Mouse (Mus musculus): ENCODE data around the gene Dglucy.
"Not testable (repeated sequence)": the region's sequence is repeated elsewhere in the genome, so short reads cannot be mapped to it uniquely, and the experiment has no call there.

Dglucy gene

DNA sequence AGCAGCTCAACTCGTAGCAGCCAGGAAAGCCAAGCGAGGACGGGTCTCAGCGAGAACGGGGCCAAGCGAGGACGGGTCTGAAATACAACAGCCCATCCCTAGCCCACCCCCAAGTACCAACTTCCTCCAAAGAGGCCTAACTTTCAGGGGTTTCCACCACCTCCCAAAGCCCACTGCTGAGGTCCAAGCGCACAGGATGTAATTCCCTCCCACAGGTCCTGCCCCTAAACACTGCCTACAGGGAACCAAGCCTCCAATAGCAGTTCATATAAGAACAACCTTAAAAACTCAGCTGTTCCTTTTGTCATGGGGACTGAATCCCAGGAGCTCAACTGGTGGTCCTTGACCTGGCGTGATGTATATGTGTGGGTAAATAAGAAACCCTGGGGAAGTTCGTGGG lies 1.6 kb downstream of the Dglucy start:
- DNase-seq (ENCODE audit: low spot score in 2 of 2): no peak

GRCm38 (mm10) chr12:100781428-100782120 lies 2.7 kb downstream of the Dglucy start:
- no peak for DNase-seq (ENCODE audit: low spot score in 2 of 2)

DNA sequence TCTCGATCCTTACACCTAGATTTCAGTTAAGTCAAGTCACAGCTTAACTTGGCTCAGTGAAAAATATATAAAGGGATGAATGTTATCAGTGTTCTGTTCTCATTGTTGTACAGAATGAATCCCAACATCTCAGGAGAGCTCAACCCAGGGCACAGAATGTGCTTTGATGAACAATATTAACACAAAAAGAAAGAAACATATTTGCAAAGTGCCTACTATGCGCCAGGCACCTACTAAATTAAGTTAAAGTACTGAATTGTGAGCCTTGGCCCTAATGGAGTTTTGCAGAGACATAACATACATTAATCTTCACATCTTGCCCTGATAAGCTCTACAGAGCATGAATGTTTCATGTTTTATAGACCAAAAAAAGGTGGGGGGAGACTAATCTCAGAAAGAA lies 5.3 kb downstream of the Dglucy start:
- no peak for DNase-seq (ENCODE audit: low spot score in 2 of 2)

GRCm38 (mm10) chr12:100785344-100785743 lies 6.5 kb downstream of the Dglucy start:
- DNase-seq (ENCODE audit: low spot score in 2 of 2): peak in 1 of 2 experiments; percentile 2

- DNase-seq (ENCODE audit: low spot score in 2 of 2): no peak
Measured at GRCm38 (mm10) chr12:100789981-100790550, 11.2 kb downstream of the Dglucy start.

GRCm38 (mm10) chr12:100791425-100791824 lies 12.6 kb downstream of the Dglucy start:
- no peak for DNase-seq (ENCODE audit: low spot score in 2 of 2)

DNA sequence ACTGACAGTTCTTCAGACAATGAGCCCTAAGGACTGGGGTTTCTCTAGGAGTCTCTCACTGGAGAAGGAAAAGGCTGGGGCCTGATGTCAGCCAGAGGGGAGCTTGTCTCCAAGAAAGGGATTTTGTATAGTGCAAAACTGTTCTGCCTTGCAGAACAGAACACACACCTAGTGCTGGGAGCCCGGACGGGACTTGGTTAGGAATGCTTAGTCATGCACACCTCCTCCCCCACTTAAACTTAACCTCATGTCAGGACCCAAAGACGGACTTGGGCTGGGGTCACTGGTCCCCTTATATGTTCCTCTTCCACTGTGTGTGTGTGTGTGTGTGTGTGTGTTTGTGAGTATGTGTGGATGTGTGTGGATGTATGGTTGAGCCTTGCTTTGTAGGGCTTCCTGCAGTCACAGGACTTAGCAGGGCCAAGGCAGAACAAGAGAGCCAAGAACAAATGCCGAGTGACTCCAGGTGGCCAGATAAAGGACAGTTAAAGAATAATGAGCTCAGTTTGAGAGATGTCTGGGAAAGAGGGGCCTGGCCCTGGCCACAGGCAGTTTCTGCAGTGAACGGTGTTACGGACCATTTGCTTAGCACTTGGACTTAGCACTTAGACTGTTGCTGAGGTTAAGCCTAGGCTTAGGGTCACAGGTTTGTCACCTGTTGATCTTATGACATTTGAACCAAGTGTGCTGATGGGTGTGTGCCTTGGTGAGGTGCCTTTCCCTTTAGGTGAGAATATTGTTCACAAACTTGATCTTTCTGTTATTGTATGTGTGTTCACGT lies 15.8 kb downstream of the Dglucy start:
- peak in 1 of 2 experiments; percentile 2 for DNase-seq (ENCODE audit: low spot score in 2 of 2)

- DNase-seq (ENCODE audit: low spot score in 2 of 2): peak in 1 of 2 experiments; percentile 0
Measured at GRCm38 (mm10) chr12:100795390-100796036, 16.7 kb downstream of the Dglucy start.

GRCm38 (mm10) chr12:100803391-100803790 lies 24.5 kb downstream of the Dglucy start:
- DNase-seq (ENCODE audit: low spot score in 2 of 2): not testable (repeated sequence)

GRCm38 (mm10) chr12:100807280-100807679 lies 28.4 kb downstream of the Dglucy start:
- no peak for DNase-seq (ENCODE audit: low spot score in 2 of 2)

DNA sequence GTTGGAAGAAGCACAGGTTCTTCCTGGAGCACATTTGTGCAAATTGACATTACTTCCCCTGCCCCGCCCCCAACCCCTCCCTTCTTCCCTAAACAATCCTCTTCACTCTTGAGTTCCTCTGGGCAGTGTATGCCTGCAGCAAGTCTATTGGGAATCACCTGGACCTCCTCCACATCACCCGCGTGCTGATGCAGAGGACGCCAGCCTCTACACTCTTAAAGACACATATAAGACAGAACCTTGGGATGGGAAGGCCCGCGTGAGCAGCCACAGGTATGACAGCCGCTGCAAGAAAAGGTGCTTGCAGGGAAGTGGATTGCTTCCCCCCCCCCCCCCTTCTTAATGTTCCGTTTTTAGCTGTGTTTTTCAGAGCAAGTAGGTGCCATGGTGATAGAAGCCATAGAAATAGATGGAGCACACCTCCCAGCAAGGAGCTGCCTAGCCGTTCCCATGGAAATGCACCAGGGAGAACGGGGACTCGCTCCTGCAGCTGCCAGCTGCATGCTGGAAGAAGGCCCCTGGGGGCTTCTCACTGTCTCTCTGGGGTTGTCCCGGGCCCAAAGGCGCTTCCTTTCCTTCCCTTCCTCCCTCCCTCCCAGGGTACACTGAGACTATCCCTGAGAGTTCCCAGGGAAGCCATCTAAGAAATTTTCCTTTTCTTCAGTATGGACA lies 29.9 kb downstream of the Dglucy start:
- DNase-seq (ENCODE audit: low spot score in 2 of 2): peak; percentile 46 to 58

- no peak for DNase-seq (ENCODE audit: low spot score in 2 of 2)
Measured at GRCm38 (mm10) chr12:100810542-100810941, 31.7 kb downstream of the Dglucy start.

DNA sequence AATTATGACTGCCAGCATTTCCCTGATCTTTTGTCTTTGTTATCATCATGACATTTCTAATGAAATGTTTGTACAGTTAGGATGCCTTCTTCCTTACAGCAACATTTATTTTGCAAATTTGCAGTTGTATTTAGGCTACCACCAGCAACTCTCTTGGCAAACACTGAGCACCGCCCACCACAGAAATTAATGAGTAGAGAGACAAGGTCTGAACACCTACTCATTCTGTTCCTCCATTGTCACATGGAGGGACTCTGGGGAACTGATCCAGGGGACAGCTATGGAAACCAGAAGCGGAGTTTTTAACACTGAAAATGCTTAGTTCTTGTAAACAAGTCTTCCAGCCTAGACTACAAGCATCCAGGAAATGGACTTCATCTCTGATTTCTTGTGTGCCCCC lies 35.0 kb downstream of the Dglucy start:
- no peak for DNase-seq (ENCODE audit: low spot score in 2 of 2)

- no peak for DNase-seq (ENCODE audit: low spot score in 2 of 2)
Measured at GRCm38 (mm10) chr12:100814671-100815070, 35.8 kb downstream of the Dglucy start.

- DNase-seq (ENCODE audit: low spot score in 2 of 2): no peak
Measured at GRCm38 (mm10) chr12:100816906-100817305, 38.0 kb downstream of the Dglucy start.

- no peak for DNase-seq (ENCODE audit: low spot score in 2 of 2)
Measured at GRCm38 (mm10) chr12:100819965-100820364, 41.1 kb downstream of the Dglucy start.

GRCm38 (mm10) chr12:100831021-100831420 lies 52.2 kb downstream of the Dglucy start:
- DNase-seq (ENCODE audit: low spot score in 2 of 2): no peak

DNA sequence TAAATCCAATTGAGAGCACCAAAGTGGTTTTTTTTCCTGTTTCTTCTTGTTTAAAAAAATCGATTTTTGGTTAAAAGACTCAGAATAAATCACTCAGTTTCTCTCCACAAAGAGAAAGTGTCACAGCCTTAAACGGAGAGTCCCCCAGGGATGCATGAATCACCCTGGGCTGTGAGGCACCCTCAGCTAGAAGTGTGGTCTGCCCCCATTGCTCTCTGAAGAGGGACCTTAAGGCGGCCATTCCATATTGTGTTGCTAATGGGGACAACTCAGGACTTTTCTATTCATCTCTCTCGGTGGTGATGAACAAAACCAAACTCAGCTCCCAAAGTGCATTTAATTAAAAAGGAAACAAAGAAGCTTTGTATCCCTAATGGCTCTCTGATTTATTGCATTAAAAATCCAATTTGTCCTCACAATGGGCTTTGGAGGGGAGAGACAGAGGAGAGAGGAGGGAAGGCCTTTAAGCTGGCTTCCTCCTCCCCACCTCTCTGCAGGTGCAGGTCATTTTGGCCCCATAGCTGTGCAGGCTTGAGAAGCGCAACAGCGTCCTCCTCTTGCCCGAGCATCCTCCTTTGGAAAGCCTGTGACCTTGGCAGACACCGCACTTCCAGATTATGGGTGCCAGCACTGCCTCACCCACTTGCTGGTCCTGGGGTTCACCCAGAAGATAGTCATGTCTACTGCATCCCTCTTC lies 52.9 kb downstream of the Dglucy start:
- no peak for DNase-seq (ENCODE audit: low spot score in 2 of 2)

DNA sequence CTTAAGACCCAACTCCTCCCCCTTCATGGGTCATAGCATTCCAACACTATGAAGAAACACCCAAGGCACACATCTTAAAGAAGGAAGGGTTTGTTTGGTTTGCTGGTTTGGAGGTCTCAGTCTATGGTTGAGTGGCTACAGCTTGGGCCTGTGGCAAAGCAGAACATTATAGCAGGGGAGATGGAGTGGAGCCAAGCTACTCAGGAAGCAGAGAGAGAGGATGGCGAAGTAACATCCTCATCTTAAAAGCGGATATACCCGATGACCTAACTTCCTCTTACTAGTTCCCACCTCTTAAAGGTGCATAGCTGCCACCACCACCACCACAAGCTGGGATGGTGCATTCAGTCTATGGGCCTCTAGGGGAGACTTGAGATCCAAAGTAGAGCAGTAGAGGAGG lies 58.4 kb downstream of the Dglucy start:
- no peak for DNase-seq (ENCODE audit: low spot score in 2 of 2)

GRCm38 (mm10) chr12:100839079-100839600 lies 60.3 kb downstream of the Dglucy start:
- DNase-seq (ENCODE audit: low spot score in 2 of 2): no peak

- no peak for DNase-seq (ENCODE audit: low spot score in 2 of 2)
Measured at GRCm38 (mm10) chr12:100839926-100840325, 61.1 kb downstream of the Dglucy start.

All from frontal cortex, postnatal 14 days (tissue).